Mouse (Mus musculus) liver, embryonic 11.5 days (tissue): ENCODE measurements at regions not wholly inside any gene's neighbourhood (a gene's known extent, or its start where the extent isn't known, plus 50 kb on each side); places are given as distances from the start of the nearest gene placed in this dataset.

ENCODE experiments used
- ATAC-seq: fragments of 200-750 bp; cut with Nextera tagmentation; replicated peaks from 2 replicates; pipeline ENCODE4 v1.8.0; 2017; ENCODE audit warnings: moderate number of reproducible peaks, mild to moderate bottlenecking, moderate TSS enrichment, moderate library complexity; ENCODE audit not compliant: low FRiP score
- DNase-seq: peaks from one replicate; pipeline ENCODE4 v3.0.0-alpha.2; 2017; ENCODE audit warnings: low spot score
- H3K27ac ChIP-seq: fragments of 300-500 bp; sonication (generic); 2 replicates; pipeline ENCODE4 v1.5.1; 2014; ENCODE audit warnings: mild to moderate bottlenecking, low read depth, low read length, control low read depth
- H3K27me3 ChIP-seq: fragments of 300-500 bp; sonication (generic); replicated peaks from 2 replicates; pipeline ENCODE4 v1.6.1; 2014; ENCODE audit warnings: low read length, mixed read lengths; ENCODE audit not compliant: control insufficient read depth, insufficient read depth
- H3K36me3 ChIP-seq: fragments of 300-500 bp; sonication (generic); 2 replicates; pipeline ENCODE4 v1.6.1; 2014; ENCODE audit warnings: mild to moderate bottlenecking, low read length, moderate library complexity, mixed read lengths; ENCODE audit not compliant: control insufficient read depth, insufficient read depth
- H3K4me1 ChIP-seq: fragments of 300-500 bp; sonication (generic); replicated peaks from 2 replicates; pipeline ENCODE4 v1.6.1; 2014; ENCODE audit warnings: low read length, mixed read lengths; ENCODE audit not compliant: control insufficient read depth, insufficient read depth
- H3K4me2 ChIP-seq: fragments of 300-500 bp; sonication (generic); 2 replicates; pipeline ENCODE4 v1.6.1; 2014; ENCODE audit warnings: mild to moderate bottlenecking, control low read depth, moderate library complexity
- H3K4me3 ChIP-seq: fragments of 300-500 bp; sonication (generic); 2 replicates; pipeline ENCODE4 v1.5.1; 2014; ENCODE audit warnings: low read depth, low read length, control low read depth
- H3K9ac ChIP-seq: fragments of 300-500 bp; sonication (generic); 2 replicates; pipeline ENCODE4 v1.6.1; 2014; ENCODE audit warnings: low read depth, low read length, control low read depth
- H3K9me3 ChIP-seq: fragments of 300-500 bp; sonication (generic); 2 replicates; pipeline ENCODE4 v1.6.1; 2016; ENCODE audit warnings: low read length, inconsistent platforms, mixed read lengths; ENCODE audit not compliant: control insufficient read depth
- WGBS: fragments of 180-500 bp; shearing (Covaris S2); extraction: QIAGEN DNeasy Blood & Tissue Kit; methylation state at CpG from one replicate; pipeline ENCODE4 v1.1.7; 2014; 5-methylcytosine and 5-hydroxymethylcytosine counted together

GRCm38 (mm10) chr9:122476356-122476755 is 124.9 kb downstream of the Abhd5 start:
- 57% methylated on average over 3 of the region's 3 CpGs for WGBS
- no peak for ATAC-seq

GRCm38 (mm10) chr9:122487001-122487400 is 135.6 kb downstream of the Abhd5 start:
- no peak overlapping the region for H3K9ac ChIP-seq
- H3K4me3 ChIP-seq = no peak overlapping the region
- no peak overlapping the region for H3K4me2 ChIP-seq
- no peak overlapping the region for H3K27ac ChIP-seq
- H3K9me3 ChIP-seq = no peaks in the 10 kb centered on the region
- no peaks in the 10 kb centered on the region for H3K36me3 ChIP-seq
- WGBS = 78% methylated on average over 5 of the region's 5 CpGs
- H3K4me1 ChIP-seq = no peaks in the 10 kb centered on the region
- H3K27me3 ChIP-seq = no peaks in the 10 kb centered on the region
- ATAC-seq (no peak), DNase-seq (no peak)

More at GRCm38 (mm10) chr9:122476356-122476755, 124.9 kb downstream of the Abhd5 start:
- Histone ChIP-seq H3K4me2 (no peak overlapping the region), H3K36me3 (no peaks in the 10 kb centered on the region), H3K4me1 (no peaks in the 10 kb centered on the region), H3K27me3 (no peaks in the 10 kb centered on the region), H3K9me3 (no peaks in the 10 kb centered on the region), H3K9ac (no peak overlapping the region), H3K27ac (no peak overlapping the region), H3K4me3 (no peak overlapping the region)
- DNase-seq = peak; percentile 41

GRCm38 (mm10) chr9:122494691-122495090 is 143.3 kb downstream of the Abhd5 start:
- no peaks in the 10 kb centered on the region for H3K9me3 ChIP-seq
- H3K4me1 ChIP-seq = no peaks in the 10 kb centered on the region
- DNase-seq (no peak), ATAC-seq (no peak)
- 64% methylated on average over 9 of the region's 9 CpGs for WGBS
- H3K9ac ChIP-seq = no peak overlapping the region
- no peaks in the 10 kb centered on the region for H3K27me3 ChIP-seq
- no peak overlapping the region for H3K4me3 ChIP-seq
- H3K4me2 ChIP-seq = no peak overlapping the region
- no peak overlapping the region for H3K27ac ChIP-seq
- no peaks in the 10 kb centered on the region for H3K36me3 ChIP-seq

- Histone ChIP-seq H3K4me1 (no peaks in the 10 kb centered on the region), H3K4me3 (no peak overlapping the region), H3K4me2 (no peak overlapping the region), H3K9me3 (no peaks in the 10 kb centered on the region), H3K27ac (no peak overlapping the region), H3K9ac (no peak overlapping the region), H3K27me3 (no peaks in the 10 kb centered on the region), H3K36me3 (no peaks in the 10 kb centered on the region)
- ATAC-seq = no peak
- DNase-seq = no peak
- WGBS = 81% methylated on average over 2 of the region's 2 CpGs
Measured at GRCm38 (mm10) chr9:122496482-122496985, 145.1 kb downstream of the Abhd5 start.

- 54% methylated on average over 13 of the region's 13 CpGs for WGBS
- H3K4me3 ChIP-seq = no peak overlapping the region
- DNase-seq (no peak), ATAC-seq (no peak)
- H3K9me3 ChIP-seq = no peaks in the 10 kb centered on the region
- H3K36me3 ChIP-seq = no peaks in the 10 kb centered on the region
- no peak overlapping the region for H3K9ac ChIP-seq
- no peak overlapping the region for H3K4me2 ChIP-seq
- no peaks in the 10 kb centered on the region for H3K4me1 ChIP-seq
- H3K27me3 ChIP-seq = no peaks in the 10 kb centered on the region
- no peak overlapping the region for H3K27ac ChIP-seq
Measured at GRCm38 (mm10) chr9:122501864-122502341, 150.5 kb downstream of the Abhd5 start.

- Histone ChIP-seq H3K27ac (no peak overlapping the region), H3K27me3 (no peaks in the 10 kb centered on the region), H3K4me2 (no peak overlapping the region), H3K36me3 (no peaks in the 10 kb centered on the region), H3K4me1 (no peaks in the 10 kb centered on the region), H3K9ac (no peak overlapping the region), H3K4me3 (no peak overlapping the region), H3K9me3 (no peaks in the 10 kb centered on the region)
- DNase-seq (no peak), ATAC-seq (no peak)
- 70% methylated on average over 5 of the region's 5 CpGs for WGBS
Measured at GRCm38 (mm10) chr9:122521569-122521968, 170.2 kb downstream of the Abhd5 start.

- DNase-seq = no peak
- no peak for ATAC-seq
- 60% methylated on average over 10 of the region's 10 CpGs for WGBS
Measured at GRCm38 (mm10) chr9:122525621-122526055, 174.2 kb downstream of the Abhd5 start.

GRCm38 (mm10) chr9:122528267-122528666 is 176.9 kb downstream of the Abhd5 start:
- Histone ChIP-seq H3K36me3 (no peaks in the 10 kb centered on the region), H3K4me2 (no peak overlapping the region), H3K9ac (no peak overlapping the region), H3K27me3 (no peaks in the 10 kb centered on the region), H3K4me1 (no peaks in the 10 kb centered on the region), H3K9me3 (no peaks in the 10 kb centered on the region), H3K27ac (no peak overlapping the region), H3K4me3 (no peak overlapping the region)
- 77% methylated on average over 6 of the region's 6 CpGs for WGBS
- DNase-seq (no peak), ATAC-seq (no peak)

More at GRCm38 (mm10) chr9:122525621-122526055, 174.2 kb downstream of the Abhd5 start:
- Histone ChIP-seq H3K4me1 (no peaks in the 10 kb centered on the region), H3K9ac (no peak overlapping the region), H3K36me3 (no peaks in the 10 kb centered on the region), H3K4me3 (no peak overlapping the region), H3K4me2 (no peak overlapping the region), H3K9me3 (no peaks in the 10 kb centered on the region), H3K27me3 (no peaks in the 10 kb centered on the region), H3K27ac (no peak overlapping the region)

- no peak overlapping the region for H3K4me3 ChIP-seq
- H3K9me3 ChIP-seq = no peaks in the 10 kb centered on the region
- H3K27ac ChIP-seq = no peak overlapping the region
- no peak for ATAC-seq
- no peaks in the 10 kb centered on the region for H3K27me3 ChIP-seq
- DNase-seq = no peak
- H3K36me3 ChIP-seq = no peaks in the 10 kb centered on the region
- no peaks in the 10 kb centered on the region for H3K4me1 ChIP-seq
- H3K4me2 ChIP-seq = no peak overlapping the region
- H3K9ac ChIP-seq = no peak overlapping the region
Measured at GRCm38 (mm10) chr9:122529721-122530120, 178.3 kb downstream of the Abhd5 start.
